Mouse (Mus musculus) CH12.LX (cell line): ENCODE data around the gene Gtdc1.

Experiments
- CTCF ChIP-seq, 2 experiments: IDR thresholded peaks in 1 of 2; conservative IDR thresholded peaks in 1 of 2; 2 replicates each; pipeline ENCODE4 v1.5.1; 2011 to 2012; ENCODE audit warnings: low read depth in 2 of 2, low read length in 2 of 2, improper control_type of control experiment in 1 of 2, inconsistent platforms in 1 of 2, mild to moderate bottlenecking in 1 of 2, moderate library complexity in 1 of 2
- NRF1 ChIP-seq: IDR thresholded peaks from 2 replicates; pipeline ENCODE4 v1.6.1; 2014; ENCODE audit warnings: low read depth, mild to moderate bottlenecking, inconsistent platforms, low read length, improper control_type of control experiment, moderate library complexity

DNA sequence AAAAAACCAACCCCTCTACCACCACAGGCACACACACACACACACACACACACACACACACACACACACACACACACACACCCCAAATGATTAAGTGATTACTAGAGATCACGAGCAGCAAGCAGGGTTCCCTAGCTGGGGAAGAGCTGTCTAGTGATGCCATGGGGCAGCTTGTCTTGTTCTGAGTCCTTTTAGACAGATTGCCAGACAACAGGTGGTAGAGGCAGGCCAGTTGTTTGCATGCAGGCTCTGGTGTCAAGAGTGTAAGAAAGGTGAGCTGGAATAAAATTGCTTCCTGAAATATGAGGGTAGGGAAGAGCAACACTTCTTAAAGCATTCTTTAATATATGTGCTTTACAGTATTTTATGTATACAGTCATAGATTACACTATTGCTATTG is 333.2 kb downstream of the Gtdc1 start:
- TF ChIP-seq NRF1: no peak
- TF ChIP-seq CTCF (conservative IDR thresholded peaks at IDR 0.05 in 1 of 2, IDR thresholded peaks at IDR 0.05 in 1 of 2; ENCODE audit: low read depth in 2 of 2, low read length in 2 of 2): no peak
